Mouse (Mus musculus) cerebellum, adult 11 months (tissue): ENCODE results near the gene Bola2.
"Not testable (repeated sequence)": the region's sequence is repeated elsewhere in the genome, so short reads cannot be mapped to it uniquely, and the experiment has no call there.

Source experiments
- DNase-seq: peaks from one replicate; pipeline ENCODE4 v3.0.0; 2022

The Bola2 gene

DNA sequence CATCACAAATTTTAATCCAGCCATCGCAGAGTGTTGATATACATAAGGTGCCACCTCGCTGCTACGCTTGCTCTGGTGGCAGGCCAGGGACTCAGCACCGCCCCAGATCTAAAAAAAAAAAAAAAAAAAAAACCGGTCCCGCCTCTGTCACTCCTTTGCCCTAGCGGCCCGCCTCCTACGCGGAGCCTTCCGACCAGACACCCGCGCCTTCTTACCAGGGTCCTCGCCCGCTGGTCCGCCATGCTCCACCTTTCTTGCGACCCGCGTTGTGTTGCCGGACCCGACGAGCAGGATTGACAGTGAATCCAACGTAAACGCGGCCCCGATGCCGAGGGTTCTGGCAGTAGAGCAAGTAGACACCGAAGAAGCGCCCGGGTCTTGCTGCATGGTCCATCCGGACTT lies at the start of gene Bola2:
Bola2 (plus strand) TSS at position 192 of the 402 bp plus-strand sequence.
- DNase-seq = peak; percentile 66

DNA sequence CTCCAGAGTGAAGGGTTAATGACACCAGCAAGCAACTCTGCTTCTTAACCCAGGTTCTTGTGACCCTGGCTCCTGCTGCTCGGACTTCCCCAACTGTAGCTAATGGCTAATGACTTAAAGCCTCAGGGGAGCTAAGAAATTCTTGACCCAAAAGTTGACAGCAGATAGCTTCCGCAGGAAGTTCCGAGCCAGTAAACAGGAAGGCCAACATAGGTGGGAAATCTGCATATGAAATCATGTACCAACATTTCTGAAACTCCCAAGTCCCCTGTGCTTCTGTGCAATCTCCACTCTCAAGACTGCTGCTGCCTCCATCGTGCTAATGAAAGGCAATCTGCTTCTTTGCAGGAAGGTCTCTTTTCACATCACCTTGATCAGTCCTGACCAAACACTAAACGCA lies 49.5 kb upstream of the Bola2 start:
- DNase-seq = no peak

DNA sequence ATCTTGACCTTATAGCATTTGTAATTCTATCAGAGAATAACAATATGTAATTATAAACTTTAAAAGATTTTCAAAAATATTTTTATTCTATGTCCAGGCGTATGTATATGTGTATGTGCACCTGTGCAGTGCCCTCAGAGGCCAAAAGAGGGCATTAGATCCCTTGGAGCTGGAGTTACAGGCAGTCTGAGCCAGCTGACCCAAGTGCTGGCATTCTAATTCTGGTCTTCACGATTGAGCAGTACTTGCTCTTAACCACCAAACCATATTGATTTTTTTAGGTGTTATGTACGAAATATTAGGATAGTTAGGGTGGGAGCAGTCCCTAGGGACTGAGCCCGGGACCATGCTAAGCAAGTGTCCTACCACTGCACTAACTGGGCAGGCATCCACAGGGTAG lies 46.7 kb upstream of the Bola2 start:
- peak; percentile 14 for DNase-seq

DNA sequence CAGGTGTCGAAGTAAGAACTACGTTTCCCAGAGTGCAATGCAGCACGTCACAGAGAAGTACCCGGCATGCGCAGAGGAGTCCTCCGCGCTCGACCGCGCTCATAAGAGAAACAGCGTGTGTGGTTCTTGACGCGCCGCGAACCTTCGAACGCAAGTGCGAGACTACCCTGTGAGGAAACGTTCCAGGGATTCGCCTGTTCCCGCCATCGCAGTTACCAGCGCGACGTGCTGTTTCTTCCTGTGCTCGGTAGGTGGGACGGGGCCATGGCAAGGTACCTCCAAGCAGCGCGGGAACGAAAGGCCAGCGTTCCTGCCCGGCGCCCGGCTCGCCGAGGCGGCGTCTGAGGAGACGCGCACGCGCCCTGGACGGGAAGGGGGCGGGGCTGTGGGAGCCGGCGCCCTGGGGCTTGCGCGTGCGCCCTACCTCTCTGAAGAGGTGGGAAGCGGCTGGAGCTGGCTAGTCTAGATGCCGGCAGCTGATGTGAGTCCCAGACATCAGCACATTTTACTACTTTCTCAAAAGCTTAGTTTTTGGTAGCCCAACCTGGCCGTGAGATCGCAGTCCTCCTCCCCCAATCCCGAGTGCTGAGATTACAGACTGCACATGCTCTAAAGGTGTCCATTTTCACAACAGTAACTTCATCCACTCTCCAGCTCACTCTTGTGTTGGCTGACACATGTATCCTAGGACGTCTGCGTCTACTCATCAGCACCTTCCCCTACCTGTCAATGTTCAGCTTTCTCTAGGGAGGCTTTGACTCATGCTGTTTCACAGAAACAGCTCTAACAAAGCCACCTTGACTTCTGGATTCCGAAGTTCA lies 45.8 kb upstream of the Bola2 start, which contains the start of gene Sgf29:
Sgf29 (plus strand) TSS at position 79 of the 821 bp plus-strand sequence.
- peak; percentile 93 for DNase-seq

DNA sequence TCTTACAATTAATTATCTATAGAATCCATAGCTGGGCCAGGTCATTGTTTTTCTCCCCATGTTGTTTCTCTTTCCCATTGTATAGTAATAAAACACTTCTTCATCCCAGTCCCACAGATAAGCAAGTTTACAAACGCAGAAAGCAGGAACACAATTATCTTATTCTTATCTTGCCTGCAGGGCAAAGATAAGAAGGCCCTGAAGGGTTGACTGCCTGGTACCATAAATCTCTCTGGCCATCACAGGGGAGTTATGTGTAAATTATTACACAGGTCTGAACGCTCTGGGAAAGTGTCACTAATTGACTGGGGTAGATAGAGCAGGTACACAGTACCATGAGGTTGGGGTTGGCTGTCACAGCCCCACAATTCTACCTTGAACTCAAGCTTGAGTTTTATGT lies 44.3 kb upstream of the Bola2 start:
- DNase-seq = no peak

DNA sequence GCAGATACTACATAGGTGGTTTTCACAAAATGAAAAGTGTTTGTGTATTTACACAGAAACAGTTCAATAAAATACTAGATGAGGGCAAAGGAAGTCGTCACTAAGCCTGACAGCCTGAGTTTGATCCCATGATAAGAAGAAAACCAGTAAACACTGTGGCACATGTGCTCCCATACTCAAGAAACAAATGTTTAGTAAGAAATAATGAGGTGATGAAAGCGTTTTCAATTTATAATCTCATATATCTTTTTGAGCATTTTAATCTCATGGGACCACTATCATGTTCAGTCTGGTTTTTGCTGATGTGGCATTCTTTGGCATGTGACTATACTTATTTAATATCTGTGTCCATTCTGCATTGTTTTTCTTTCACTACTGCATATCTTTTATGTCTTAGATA lies 41.2 kb upstream of the Bola2 start:
- no peak for DNase-seq

DNA sequence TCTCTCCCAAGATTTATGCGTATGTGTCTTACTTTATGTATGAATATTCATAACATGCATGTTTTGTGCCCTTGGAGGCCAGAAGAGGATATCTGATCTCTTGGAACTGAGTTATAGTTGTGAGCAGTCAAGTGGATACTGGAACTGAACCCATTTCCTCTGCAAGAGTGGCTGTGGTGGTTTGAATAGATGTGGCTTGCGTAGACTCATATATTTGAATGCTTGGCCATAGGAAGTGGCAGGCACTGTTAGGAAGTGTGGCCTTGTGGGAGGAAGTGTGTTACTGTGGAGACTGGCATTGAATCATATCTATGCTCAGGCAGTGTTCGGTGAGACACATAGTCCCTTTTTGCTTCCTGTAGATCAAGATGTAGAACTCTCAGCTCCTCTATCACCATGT lies 39.5 kb upstream of the Bola2 start:
- no peak for DNase-seq

DNA sequence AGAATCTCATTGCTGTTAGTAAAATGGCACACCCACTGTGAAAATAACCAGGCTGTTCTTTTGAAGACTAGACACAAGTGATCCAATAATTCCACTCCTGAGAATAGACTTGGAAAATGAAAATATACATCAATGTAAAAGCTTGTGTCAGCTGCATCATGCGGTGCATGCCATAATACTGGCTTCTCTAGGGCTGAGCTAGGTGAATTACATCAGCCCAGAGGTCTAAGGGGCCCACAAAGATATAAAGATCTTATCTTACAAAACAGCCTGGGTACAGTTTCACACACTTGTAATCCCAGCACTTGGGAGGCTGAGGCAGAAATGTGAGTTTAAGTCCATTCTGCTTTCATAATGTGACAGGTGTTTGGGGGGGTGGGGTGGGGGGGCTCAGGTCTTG lies 37.7 kb upstream of the Bola2 start:
- no peak for DNase-seq

DNA sequence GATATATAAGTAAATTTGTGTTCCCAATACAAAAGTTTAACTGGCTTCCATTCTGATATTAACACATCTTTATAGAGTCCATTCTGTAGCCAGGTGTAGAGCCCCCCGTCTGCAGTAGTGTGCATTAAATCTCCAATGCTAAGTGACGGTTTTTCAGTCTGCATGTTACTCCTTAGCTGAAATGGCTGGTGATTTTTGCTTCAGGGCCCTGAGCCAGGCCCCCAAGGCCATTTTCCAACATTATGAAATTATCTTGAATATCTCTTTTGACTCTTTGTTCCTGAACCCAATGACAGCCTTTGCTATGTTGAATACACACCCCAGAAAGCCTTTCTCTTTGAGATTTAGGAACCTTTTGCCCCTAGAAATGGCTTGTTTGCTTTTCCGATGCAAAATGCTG lies 35.4 kb upstream of the Bola2 start:
- no peak for DNase-seq

DNA sequence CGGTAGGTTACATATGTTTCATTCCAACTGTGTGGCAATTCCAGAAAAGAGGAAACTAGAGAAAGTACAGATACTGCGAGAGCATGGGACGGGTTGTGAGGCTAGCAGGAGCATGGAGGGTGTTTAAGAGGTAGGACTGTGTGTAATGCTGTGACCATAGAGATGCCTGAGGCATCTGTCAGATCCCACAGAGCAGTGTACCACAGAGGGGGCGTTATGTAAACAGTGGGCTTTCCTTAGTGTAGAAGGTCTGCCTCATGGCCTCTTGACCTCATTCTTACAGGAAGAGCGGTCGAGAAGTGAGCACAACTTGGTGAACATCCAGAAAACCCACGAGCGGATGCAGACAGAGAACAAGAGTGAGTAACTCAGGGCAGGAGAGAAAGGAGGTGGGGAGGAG lies 31.6 kb upstream of the Bola2 start:
- no peak for DNase-seq

DNA sequence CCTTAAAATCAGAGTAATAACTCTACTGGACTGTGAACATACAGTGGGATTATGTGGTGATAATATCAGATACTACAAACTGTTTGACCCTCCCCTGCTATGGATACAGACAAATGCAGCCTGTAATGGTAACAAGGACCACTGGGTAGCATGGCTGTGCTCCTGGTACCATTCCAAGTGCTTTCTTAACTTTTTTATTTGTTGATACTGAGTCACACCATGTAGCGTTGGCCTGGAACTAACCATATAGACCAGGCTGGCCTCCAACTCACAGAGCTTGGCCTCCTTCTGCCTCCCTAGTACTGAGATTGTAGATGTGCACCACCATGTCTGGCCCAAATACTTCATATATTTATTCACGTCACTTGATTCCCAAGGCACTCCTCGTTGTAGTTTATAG lies 29.9 kb upstream of the Bola2 start:
- no peak for DNase-seq

DNA sequence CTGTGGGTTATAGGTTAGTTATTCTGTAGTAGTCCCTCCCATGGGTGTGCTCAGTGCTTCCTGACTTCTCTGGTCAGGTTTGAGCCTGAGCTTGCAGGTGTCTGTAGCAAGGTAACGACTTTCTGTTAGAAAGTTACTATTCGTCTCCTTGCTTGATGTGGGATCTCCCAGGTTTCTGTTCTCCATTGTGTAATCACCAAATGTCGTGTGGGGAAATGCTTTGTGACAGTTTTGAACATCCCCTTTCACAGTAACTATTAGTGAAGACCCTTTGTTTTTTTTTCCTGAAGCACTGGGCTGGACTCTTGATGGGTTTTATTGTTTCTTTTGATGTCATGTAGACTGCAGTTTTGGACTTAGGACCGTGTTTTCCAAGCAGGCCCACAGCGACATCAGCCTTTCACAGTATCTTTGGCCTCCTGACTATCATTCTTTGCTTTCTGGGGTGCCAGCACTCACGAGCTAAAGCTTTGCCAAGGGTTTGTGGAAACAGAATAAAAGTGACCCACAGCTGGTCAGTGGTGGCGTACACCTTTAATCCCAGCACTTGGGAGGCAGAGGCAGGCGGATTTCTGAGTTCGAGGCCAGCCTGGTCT lies 27.6 kb upstream of the Bola2 start:
- no peak for DNase-seq

DNA sequence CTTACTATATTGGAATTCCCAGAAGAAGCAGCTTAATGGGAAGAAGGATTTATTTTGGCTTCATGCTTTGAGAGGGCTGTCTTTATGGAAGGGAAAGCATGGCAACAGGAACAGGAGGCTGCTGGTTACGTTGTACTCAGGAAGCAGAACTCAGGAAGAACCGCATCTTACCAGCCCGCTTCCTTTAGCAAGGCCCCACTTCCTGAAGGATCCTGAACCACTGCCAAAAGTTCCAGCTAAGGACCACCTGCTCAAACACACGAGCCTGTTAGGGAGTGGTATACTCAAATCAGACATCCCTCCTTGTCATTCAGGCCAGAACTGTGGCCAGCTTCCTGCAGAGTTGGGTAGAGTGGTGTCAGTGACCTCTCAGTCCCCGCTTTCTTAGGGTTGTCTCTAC lies 26.7 kb upstream of the Bola2 start:
- no peak for DNase-seq

DNA sequence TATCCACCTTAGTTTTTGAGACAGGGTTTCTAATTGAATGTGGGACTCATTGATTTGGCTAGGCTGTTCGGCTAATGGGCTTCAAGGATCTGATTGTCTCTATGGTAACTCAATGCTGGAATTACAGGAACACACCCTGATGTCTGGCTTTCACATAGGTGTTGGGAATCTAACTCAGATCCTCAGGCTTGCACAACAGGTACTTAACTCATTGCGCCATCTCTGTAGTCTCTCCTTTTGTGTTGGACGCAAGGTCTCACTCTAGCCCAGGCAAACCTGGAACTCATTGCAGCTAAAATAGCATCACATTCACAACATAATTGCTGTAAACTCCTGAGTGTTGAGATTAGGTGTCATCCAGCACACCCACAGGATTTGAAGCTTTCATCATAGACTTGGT lies 25.0 kb upstream of the Bola2 start:
- DNase-seq = no peak

DNA sequence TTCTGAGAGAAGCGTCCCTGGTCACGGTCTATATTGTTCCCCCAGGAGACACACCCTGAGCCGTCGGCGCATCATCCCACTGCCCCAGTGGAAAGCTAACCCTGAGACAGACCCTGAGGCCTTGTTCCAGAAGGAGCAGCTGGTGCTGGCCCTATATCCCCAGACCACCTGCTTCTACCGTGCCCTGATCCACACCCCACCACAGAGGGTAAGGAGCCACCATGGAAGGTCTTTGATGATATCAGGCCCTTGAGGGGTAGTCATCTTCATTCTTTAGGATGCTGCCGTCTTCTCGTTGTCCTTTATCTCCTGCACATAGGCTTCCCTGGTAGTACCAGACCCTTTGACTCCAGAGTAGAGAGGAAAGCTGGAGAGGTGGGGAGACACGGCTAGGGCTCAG lies 23.1 kb upstream of the Bola2 start:
- no peak for DNase-seq

DNA sequence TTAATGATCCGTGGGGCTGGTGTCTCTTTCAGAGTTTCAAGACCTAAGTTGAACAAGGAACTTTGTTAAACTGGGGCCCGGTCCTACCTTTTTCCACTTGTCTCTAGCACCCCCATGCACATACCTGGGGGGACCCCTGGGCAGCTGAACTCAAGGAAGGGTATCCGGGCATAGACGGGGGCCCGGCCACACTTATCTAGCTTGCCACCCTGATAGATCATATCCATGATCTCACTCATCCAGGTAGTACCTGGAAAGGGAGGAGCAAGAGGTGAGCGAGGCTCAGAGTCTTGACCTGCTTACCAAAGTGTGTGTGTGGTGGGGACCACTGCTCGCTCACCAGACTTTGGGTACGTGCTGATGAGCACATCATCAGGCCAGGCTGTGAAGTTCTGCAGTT lies 20.1 kb upstream of the Bola2 start:
- no peak for DNase-seq

DNA sequence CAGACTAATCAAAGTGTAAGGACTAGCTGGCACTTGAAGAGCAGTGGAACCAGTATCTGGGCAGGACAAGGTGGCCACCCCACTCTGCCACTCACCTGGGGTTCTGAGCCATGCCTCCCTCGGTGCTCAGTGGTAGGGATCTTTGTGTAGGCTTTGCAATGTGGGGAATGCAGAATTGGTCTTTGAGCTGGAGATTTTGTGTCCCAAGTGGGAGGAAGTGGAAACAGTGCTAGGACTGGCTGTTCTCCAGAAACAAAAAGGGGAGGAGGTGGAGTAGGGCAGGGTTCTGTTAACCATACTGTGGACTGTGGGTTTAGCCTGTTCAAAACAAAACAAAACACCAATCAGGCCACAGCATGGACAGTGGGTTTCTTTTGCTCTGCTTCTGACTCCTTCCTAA lies 19.0 kb upstream of the Bola2 start, which contains the start of gene Sult1a1:
Sult1a1 (minus strand) TSS at position 226 of the 400 bp plus-strand sequence.
- no peak for DNase-seq

DNA sequence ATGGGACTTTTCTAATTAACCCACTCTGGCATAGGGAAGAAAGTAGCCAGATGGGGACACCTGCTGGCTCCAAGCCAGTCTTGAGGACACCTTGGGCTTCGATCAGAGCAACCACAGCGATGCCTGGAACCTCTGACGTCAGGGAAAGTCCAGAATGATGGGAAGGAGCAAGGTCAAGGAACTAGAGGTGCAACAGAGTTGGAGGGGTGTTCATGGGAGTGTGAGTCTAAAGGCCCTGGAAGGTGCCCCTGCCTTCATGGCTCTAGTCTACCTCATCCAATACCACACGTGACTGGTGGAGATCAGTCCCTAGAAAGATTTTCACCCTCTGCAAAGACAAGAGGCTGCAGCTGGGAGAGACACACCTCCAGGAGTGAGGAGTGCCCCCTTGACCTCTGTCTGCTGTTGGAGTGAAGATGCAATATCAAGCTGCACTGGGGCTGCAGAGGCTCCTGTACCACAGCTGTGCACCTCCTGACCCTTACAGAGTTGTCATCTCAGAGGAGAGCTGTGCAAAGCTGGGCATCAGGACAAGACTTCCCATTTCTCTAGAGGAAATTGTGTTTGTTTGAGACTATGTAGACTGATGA lies 18.5 kb upstream of the Bola2 start:
- no peak for DNase-seq

DNA sequence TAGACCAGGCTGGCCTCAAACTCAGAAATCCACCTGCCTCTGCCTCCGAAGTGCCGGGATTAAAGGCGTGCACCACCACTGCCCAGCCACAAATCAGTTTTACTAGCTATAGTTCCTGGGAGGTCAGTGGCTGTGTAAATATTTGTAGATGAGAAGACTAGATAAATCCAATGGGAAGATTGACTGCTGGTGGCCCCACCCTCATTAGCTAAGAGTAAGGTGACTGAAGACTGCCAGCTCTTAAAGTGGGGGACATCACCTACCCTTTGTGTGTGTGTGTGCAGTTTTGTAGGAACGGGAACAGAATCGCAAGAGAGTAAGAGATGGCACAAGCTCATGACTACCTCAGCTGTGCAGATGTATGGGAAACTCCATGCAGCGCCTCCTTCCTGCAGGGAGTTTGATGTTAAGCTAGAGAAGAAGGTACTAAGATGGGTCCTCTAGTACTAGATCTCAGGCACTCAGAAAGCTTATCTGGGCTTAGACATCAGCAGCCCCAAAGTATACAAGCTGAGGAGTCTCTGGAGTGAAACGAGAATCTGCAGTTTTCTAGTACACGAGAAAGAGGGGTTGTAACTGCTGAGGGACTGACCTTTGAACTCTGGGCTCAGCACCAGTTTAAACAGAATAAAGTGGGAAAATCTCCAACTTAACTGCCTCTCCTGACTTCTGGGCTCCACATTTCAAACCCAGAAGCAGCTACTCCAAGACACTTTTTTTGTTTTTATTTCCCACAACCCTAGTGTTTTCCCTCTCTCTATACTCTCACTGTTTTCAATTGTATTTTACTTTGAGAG lies 16.5 kb upstream of the Bola2 start:
- DNase-seq = no peak

DNA sequence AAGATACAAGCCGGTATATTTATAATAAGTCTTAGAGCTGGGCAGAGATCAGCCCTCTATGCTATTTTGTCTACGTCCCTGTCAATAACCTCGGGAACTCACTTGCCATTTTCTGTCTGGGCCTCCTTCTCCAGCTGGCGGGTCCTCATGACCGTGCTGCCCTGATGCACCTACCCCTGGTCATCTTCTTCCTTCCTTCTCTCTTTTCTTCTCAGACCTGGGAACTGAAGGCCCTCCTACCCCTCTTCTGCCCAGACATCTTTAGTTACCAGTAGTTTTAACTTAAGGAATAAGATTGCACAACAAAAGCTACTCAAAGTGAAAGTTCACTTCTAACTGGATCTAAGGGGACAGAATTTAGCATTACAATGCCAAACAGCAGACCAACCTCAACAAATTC lies 15.5 kb upstream of the Bola2 start:
- DNase-seq = no peak

DNA sequence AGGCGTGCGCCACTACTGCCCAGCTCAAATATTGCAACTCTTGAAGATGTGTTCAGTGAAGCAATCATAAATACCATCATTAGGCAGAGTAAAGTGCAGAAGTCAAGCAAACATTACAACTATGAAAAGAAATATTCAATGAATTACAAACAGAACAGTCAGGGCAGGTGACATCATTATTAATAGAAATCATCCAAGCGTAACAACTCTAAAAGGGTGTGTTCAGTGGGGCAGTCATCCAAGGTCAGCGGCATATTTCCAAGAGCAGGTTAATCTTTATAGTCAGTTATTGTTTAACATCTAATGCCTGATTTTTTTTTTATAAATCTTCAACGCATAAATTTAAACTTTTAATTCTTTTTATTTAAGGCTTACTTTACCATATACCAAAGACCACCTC lies 14.0 kb upstream of the Bola2 start:
- no peak for DNase-seq

DNA sequence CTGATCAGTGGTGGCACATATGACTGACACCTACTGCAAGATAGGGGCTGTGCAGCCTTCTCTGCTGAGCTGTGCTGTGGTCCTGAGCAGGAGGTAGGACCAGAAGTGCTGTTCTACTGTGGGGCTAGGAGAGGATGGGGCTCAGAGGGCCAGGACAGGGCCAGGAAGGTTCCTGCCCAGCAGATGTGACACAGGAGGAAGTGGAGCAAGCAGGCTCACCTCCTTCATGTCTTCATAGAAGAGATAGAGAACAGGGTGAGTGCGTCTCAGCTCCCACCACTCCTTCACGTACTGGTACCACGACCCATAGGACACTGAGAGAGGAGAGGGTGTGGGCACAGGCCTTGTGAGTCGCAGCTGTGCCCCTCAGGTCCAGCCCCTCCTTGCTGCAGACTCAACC lies 7.0 kb upstream of the Bola2 start:
- DNase-seq = not testable (repeated sequence)

DNA sequence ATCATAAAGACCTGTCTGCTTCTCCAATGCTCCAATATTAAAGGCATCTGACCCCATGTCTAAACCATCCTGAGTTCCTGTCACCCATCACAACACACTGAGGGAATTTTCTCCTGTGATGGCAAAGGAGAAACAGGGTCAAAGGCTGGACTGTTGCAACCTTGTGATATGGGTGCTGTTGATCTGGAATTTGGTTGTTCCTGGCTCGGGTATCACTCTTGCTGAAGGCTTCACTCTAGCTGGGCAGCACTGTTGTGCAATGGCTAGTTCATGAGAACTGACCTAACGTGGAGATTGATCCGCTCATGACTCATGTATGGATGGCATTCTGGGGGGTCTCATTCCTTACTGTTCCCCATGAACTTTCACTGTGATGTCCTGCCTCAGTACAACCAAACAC lies 6.2 kb upstream of the Bola2 start:
- DNase-seq = no peak
